Mouse (Mus musculus) 3134 (cell line): ENCODE results near the gene Cdyl.

Experiments used
- DNase-seq: peaks from one replicate; pipeline ENCODE4 v3.0.0-alpha.2; 2011; ENCODE audit warnings: low spot score; ENCODE audit not compliant: insufficient read length; ENCODE audit errors: extremely low read depth

Cdyl gene

DNA sequence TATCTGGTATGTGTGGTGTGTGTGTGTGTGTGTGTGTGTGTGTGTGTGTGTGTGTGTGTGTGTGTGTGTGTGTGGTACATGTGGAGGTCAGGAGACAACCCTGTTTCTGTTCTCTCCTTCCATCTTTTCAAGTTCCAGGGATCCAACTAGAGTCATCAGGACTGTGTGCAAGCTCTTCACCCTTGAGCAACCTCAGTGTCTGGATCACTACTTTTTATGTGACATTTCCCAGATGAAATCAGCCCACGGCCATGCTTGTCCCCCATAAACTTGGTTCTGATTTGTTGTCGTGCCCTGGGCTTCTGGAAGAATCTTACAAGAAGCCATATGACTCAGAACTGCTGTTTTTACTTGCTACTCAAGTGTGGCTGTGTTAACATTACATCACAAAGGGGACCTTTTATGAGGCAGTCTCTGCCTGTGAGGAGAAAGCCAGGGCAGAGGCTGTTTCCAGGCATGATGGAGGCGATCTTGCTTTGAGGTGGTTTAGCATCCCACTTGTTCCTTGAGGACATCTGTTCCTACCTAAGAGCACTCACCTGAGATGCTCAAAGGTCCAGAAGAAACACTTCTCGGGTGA, at the start of gene Cdyl:
Gene Cdyl (plus strand): TSS at position 428 of the 580 bp plus-strand sequence.
- no peak for DNase-seq

- no peak for DNase-seq
Observed at GRCm38 (mm10) chr13:35610718-35611117, 48.9 kb upstream of the Cdyl start.

- DNase-seq = no peak
Observed at GRCm38 (mm10) chr13:35612506-35612905, 47.1 kb upstream of the Cdyl start.

GRCm38 (mm10) chr13:35614832-35615479, 44.7 kb upstream of the Cdyl start:
- DNase-seq = no peak

DNA sequence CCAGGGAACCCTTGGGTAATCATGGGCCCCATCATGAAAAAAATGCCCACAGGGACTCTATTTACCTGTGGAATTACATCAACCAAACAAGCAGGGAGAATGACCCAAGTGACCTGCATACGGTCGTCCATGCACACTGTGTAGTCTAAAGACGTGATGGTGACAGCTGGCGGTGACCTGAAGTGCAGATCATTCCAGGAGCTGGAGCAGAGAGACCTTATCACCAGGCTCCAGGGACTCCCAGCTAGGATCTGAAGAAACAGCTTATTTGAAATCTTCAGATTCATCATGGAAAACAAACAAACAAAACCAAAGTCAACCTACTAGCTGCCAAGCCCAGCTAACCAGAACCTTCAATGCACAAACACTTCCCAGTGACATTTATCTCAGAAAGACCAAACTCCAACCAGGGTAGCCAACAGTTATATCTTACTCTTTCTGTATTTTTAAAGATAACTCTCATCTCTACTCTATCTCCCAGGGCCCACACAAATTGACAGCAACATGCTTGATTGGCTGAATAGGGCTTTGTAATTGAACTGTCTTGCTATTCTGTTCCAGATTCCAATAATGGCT, 43.0 kb upstream of the Cdyl start:
- DNase-seq = no peak

DNA sequence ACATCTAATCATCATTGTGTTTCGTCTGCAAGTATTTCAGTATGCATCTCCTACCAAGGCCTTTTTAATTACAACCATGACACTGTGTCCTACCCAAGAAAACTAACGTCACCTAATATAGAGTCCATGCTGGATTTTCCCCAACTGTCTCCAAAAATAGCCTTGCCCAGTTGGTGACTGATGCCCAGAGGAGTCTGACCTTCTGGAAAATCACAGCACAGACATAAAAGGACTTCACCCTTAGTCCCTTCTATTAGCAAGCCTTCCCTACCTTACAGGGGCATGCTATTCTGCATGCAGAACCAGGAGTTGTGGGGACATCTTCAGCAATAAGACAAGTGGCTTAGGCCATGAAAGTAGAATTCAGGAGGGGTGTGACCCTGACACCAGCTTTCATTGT, 40.3 kb upstream of the Cdyl start:
- no peak for DNase-seq

- DNase-seq = no peak
Observed at GRCm38 (mm10) chr13:35620756-35621155, 38.9 kb upstream of the Cdyl start.

DNA sequence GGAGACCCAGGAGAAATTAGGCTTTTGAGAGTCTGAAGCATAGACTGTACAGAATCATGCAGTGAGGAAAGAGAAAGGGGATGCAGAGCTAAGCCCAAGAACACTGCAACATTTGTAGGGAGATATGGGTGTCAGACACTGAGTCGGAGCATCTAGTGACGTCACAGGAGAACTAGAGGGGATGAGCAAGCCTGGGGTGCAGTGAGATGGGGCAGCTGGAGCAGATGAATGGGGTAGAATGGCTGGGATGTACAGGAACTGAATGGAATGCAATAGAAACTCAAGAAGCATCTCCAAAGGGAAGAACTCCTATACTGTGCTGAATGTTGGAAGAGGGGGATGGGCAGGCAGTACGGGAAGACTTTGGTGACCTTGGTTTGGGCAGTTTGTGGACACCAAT, 34.8 kb upstream of the Cdyl start:
- no peak for DNase-seq

DNA sequence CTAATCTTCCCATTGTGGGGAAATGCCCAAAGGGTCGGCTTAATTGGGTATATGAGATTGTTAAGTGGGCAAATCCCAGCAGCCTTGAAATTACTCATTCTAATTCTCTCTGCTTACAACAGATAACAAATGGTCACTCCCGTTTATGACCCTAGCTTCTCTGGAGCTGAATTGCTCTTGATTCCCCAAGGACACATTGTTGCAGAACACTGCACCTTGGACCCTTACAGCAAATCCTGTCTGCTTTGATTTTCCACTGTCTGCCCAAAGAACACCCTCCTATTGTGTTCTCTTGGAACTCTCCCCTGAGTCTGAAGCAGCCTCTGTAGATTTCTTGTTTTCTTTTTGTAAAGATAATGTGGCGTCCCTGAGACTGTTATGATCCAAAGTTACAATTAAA, 34.1 kb upstream of the Cdyl start:
- DNase-seq = no peak

GRCm38 (mm10) chr13:35627319-35627718, 32.3 kb upstream of the Cdyl start:
- DNase-seq = no peak

DNA sequence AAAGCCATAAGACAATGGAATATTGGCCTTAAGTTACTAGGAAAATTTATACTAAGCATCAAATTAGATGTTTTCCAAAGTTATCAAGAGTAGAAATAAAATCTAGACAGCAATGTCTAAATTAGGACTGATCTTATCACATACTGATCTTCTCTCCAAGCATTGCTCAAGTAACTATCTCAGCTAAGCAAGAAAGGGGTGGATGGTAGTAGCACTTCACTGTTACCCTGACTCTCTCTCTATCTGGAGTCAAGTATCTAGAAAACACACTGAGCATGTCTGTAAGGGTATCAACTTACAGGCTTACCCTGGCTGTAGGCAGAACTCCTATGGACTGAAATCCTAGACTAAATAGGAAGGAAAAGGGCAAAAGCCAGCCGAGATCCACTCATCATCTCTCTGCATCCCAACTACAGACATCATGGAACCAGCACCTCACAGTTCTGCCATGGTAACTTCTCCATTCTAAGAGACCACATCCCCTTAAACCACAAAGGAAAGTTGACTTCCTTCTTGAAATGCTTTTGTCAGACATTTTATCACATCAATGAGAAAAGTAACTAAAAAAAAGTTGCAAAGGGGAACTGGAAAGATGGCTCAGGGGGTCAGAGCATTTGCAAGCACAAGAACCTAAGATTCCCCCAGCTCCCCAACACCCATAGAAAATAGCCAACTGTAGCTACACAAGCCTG, 12.4 kb upstream of the Cdyl start:
- no peak for DNase-seq

DNA sequence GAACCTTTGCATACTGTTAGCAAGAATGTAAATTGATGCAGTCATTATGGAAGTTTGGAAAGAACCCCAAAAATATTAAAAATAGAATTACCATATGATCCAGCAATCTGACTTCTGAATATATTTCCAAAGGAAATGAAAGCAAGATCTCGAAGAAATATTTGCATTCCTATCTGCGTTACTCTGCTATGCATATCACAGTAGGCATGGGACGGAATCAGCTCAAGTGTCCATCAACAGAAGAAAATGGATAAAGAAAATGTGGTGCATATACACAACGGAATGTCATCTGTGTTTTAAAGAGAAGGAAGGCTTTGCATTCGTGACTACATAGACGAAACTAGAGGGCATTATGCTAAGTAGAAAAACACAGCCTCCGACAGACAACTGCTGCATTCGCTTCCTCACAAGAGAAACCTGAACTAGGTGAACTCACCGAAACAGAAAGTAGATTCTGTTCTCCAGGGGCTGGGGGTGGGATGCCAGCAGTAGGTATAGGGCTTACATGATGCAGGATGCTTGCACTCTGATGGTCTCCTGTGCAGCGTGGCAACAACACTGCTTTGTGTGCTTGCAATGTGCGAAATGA, 9.3 kb upstream of the Cdyl start:
- no peak for DNase-seq

- no peak for DNase-seq
Observed at GRCm38 (mm10) chr13:35652851-35653250, 6.8 kb upstream of the Cdyl start.

DNA sequence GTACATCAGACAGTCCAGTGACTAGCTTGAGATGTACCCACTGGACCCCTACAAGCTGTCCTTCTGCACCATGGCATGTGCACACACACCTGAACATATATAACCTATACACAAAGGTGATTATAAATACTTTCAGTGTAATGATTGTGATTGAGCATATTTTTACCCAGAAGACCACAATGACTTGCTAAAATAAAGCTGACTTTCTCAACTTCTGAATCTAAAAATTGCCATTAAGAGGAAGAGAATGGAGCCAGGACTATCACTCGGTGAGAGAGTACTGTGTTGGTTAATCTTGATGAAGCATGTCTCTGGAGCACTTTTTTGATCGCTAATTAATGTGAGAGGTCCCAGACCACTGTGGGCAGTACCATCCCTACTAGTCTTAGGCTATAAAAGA, 2.8 kb upstream of the Cdyl start:
- no peak for DNase-seq

DNA sequence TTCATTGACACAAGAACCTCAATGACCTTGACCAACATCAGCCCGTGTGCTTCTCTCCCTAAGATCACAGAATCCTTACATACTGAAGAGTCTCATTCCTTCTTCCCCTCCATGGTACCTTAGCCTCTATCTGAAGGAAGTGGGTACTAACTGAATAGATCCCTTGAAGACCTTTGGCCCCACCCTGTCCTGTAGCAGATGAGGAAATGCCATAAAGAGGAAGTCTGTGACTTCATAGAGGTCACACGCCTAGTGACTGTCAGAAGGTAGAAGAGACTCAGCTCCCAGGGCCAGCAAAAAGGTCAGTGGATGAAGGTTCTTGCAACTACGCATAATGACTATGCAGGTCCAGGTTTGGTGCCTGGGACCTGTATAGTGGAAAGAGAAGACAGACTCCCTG, 5.8 kb downstream of the Cdyl start:
- DNase-seq = no peak

DNA sequence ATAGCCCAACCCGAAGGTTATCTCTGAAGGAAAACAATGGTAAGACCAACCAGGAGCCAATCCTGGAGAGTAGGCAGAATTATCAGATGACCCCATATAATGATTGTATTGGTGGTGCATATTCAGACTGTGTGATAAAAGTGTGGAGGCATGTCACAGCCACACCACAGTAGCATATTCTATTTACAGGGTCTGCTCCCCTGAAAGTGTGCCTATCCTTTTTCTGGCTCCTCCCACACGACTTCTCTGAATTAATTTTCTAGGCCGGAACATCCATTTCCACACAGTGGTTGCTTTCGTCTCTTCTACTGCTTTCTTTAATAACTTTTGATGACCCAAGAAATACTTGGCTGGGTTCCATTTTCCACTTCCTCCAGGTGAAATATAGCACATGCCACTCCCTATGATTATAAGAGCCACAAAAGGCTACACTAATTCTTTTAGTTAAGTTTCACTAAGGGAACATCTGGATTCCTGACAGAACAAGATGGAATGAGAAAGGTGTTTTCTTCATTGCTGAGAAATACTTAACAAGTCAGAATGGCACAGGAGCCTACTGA, 10.4 kb downstream of the Cdyl start:
- DNase-seq = no peak

GRCm38 (mm10) chr13:35670875-35671274, 11.2 kb downstream of the Cdyl start:
- no peak for DNase-seq

DNA sequence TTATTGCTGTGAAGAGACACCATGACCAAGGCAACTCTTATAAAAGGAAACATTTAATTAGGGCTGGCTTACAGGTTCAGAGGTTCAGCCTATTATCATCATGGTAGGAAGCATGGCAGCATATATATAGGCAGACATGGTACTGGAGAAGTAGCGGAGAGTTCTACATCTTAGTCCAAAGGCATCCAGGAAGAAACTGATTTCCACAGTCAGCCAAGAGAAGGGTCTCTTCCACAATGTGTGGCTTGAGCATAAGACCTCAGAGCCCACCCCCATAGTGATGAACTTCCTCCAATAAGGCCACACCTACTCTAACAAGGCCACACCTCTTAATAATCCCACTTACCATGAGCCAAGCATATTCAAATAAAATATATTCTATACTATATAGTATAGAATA, 17.3 kb downstream of the Cdyl start:
- no peak for DNase-seq

- no peak for DNase-seq
Observed at GRCm38 (mm10) chr13:35677433-35678051, 17.9 kb downstream of the Cdyl start.

DNA sequence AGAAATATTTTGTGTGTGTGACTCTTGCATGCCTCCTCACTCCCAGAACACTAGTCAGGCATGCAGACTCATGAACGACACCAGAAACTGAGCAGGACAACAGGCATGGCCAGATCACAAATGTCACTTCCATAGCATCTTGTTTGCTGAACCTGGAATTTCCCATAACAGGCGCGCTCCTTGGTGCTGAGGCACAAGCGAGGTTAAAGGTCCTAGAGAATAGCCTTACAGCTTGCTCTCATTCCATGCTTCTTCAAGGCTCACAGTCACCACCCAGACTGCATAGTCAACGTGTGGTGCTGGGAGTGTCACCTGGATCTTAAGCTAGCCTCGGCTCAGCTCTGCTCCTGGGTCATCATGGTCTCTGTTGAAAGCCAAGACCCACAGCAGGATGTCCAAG, 19.1 kb downstream of the Cdyl start:
- DNase-seq = no peak

DNA sequence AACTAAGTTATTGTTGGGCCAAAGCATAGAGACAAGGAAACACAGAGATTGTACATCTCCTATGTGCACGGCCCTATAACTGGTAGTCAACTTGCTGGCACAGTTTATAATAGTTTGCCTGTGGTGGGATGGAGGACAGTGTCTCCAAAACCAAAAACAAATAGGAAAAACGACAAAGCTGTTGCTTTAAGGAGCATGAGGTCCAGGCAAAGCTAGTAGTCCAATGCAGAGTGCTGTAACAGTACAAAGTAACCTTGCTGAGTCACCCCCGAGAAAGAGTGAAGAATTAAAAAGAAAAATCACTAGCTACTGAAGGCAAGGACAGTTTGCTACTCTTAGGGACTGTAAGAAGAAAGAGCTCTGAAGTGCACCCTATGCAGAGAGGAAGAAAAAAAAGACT, 21.7 kb downstream of the Cdyl start:
- DNase-seq = no peak
